Mouse (Mus musculus) spleen, adult 10 weeks (tissue): ENCODE measurements around the gene Glb1l3. TPM values are rescaled to one million over a fixed set of nuclear protein-coding genes. Genes with fewer than 3 reads are reported as not detected.

ENCODE experiments used
- polyA plus RNA-seq: library from polyadenylated mRNA; stranded (reverse); fragments of 350-450 nt; fragmentation: Illumina TruSeq; extraction: RNeasy Lipid Tissue Mini Kit (QIAGEN cat#74804); gene quantifications from one replicate; pipeline ENCODE4 v1.2.3, GENCODE M21; 2015; ENCODE audit warnings: low replicate concordance; ENCODE audit not compliant: insufficient read depth

The Glb1l3 gene
- polyA plus RNA-seq = 0.11 TPM

GRCm38 (mm10) chr9:26860751-26861150 is at the start of gene Glb1l3:
Gene Glb1l3 (minus strand): TSS chr9:26860890.

GRCm38 (mm10) chr9:26805935-26806666 is 54.6 kb downstream of the Glb1l3 start, which contains the start of gene Glb1l2:
Gene Glb1l2 (minus strand): TSS chr9:26806468.

Other genes starting within 250 kb of the Glb1l3 start
- not detected for gene B3gat1, start 127.2 kb downstream of the Glb1l3 start, polyA plus RNA-seq
- 1.3 TPM for gene Glb1l2, start 54.4 kb downstream of the Glb1l3 start, polyA plus RNA-seq
- not detected for gene Gm1110, start 62.2 kb upstream of the Glb1l3 start, polyA plus RNA-seq
- gene Acad8, start 138.7 kb upstream of the Glb1l3 start, polyA plus RNA-seq = 20.3 TPM
- gene Thyn1, start 138.8 kb upstream of the Glb1l3 start, polyA plus RNA-seq = 43.8 TPM
- gene Vps26b, start 169.2 kb upstream of the Glb1l3 start, polyA plus RNA-seq = 28.4 TPM
- 39.1 TPM for gene Ncapd3, start 169.3 kb upstream of the Glb1l3 start, polyA plus RNA-seq